Mouse (Mus musculus) 3134 (cell line): ENCODE data around the gene Sptlc2.
A peak's percentile ranks its signal among the peaks of the same experiment; 100 is the strongest.

Source experiments
- DNase-seq: peaks from one replicate; pipeline ENCODE4 v3.0.0-alpha.2; 2011; ENCODE audit warnings: low spot score; ENCODE audit not compliant: insufficient read length; ENCODE audit errors: extremely low read depth

The Sptlc2 gene

GRCm38 (mm10) chr12:87388122-87388774, at the start of gene Sptlc2:
Gene Sptlc2, minus strand, starts transcription at chr12:87388355.
- DNase-seq: peak; percentile 98

- DNase-seq: no peak
Measured at GRCm38 (mm10) chr12:87428885-87429284, 40.7 kb upstream of the Sptlc2 start.

GRCm38 (mm10) chr12:87428295-87428694, 40.1 kb upstream of the Sptlc2 start:
- no peak for DNase-seq

- DNase-seq: no peak
Measured at GRCm38 (mm10) chr12:87426354-87427031, 38.3 kb upstream of the Sptlc2 start.

- no peak for DNase-seq
Measured at GRCm38 (mm10) chr12:87424516-87424915, 36.4 kb upstream of the Sptlc2 start.

DNA sequence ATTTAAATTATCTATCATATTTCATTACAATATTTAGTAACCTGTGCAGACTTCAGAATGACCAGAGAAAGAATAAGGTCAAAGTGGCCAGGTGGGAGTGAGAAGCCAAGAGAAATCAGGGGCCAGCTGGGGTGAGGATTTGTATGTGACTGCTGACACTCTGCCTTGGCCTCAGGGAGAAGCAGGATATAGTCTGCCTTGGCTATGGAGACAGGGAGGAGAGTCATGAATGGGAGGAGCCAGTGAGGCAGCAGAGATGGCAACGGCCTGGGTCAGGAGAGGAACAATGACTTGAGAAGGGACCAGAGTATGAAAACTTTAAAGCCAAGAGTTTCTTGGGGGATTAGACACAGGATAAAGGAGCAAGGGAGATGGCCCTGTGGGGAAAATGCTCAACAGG, 35.5 kb upstream of the Sptlc2 start:
- peak; percentile 20 for DNase-seq

DNA sequence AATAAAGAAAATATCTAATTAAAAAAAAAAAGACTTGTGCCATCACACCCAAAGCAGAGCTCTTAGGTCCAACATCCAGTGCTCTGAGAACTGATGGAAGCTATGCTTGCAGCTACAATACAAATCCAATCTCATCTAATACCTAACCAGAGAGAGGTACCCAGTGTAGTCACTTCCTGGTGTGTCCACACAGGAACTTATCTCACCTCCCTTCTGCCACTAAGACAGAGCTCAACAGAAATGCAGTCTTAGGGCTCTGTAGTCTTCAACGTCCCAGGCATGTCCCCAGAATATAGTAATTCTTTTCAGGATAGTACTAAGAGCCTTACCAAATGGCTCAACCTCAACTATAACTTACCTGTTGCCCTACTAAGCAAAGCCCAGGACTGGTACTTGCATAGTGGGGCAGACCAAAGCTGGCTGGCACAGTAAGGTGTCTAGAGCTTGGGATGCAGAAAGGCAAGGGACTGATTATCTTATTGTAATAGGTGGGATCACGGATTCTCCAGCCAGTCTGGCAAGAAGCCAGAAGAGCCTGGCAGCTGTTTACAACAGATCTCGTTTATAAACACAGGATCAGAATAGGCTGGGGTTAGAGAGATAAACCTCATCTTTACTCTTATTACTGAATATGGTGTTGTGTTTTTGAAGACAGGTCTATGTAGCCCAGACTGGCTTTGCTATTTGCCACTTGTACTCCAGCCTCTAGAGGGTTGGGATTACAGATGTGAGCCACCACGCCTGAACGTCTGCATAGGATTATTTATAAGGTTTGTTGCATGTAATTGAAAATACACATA, 33.8 kb upstream of the Sptlc2 start:
- no peak for DNase-seq

DNA sequence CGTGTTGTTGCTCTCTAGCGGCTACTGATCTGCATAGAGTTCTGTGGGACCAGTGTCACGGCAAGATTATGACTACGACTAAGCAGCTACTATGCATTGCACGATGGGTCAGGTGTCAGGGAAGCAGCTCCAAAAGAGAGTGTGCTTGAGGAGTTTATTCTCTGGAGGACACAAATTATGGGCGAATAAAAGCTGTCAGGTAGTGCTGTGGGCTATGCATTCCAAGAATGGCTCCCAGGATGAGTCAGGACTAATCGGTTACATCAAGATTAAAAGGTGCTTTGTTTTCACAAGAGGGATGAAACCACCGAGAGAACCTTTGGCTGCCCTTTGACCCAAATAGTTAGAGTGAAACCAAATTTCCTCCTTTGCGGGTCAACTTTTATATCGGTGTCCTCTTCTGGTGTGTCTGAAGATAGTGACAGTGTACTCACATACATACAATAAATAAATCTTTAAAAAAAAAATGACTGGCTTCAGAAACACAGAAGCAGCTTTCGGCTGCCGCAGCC, 31.9 kb upstream of the Sptlc2 start:
- no peak for DNase-seq

DNA sequence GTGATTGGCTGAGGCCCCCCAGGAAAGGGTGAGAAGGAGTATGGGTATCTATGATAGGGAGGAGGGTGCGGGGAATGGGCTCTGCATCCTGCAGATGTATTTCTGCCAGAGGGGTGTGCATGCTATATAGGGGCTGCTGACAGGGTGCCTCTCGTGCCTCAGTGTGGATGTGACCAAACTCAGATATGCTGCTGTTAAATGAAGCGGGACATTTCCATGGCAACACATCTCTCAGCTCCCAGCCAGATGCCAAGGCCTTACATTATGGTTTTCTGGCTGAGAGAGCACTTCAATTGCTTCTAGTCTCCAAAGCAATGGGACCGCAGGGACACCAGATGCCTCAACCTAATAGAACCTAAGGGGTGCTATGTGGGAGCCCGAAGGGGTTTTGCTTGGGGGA, 30.8 kb upstream of the Sptlc2 start:
- no peak for DNase-seq

DNA sequence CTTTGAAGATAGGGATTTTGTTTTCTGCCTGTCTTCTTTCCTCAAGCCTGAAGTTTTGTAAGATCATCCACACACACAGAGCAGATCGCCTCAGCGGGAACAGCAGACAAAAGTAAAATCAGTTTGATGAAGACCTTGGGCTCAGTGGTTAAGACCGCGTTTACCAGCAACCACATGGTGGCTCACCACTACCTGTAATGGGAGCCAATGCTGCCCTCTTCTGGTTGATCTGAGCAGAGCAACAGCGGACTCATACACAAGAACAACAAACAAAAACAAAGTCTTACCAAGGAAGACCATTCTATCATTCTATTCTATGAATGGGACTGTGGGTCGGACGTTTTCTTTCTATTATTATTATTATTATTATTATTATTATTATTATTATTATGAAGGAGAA, 28.5 kb upstream of the Sptlc2 start:
- peak; percentile 35 for DNase-seq

DNA sequence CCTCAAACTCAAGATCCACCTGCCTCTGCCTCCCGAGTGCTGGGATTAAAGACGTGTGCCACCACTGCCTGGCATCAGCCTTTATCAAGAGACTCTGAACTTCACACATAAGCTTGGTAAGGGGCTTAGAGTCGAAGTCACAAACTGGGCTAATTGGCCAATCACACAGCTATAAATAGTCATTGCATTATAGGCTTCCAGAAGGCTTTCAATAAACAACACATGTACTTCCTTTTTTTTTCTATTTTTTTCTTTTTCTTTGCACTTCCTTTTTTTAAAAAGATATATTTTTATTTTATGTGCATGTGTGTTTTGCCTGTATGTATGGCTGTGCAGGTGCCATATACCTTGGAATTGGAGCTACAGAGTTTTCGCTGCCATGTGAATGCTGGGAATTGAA, 27.2 kb upstream of the Sptlc2 start:
- no peak for DNase-seq

- no peak for DNase-seq
Measured at GRCm38 (mm10) chr12:87413179-87413790, 25.1 kb upstream of the Sptlc2 start.

- DNase-seq: no peak
Measured at GRCm38 (mm10) chr12:87410999-87411398, 22.8 kb upstream of the Sptlc2 start.

DNA sequence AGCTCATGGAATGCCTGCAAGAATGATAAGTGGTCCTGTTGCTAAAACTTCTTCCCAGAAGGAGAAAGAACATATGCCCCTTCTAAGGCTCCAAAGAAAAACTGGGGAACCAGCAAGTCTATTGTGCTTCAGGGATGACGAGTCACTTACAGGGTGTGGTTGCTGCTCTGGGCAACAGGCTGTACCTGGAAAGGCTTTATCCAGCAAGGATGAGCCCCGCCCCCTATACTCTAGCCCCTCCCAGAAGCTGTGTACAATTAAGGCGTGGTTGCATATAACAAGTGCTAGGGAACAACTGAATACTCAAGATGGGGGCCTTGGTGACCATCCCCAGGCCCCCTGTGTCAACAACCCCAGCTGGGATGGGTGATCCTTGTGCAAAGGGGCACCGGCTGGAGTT, 21.0 kb upstream of the Sptlc2 start:
- DNase-seq: no peak

DNA sequence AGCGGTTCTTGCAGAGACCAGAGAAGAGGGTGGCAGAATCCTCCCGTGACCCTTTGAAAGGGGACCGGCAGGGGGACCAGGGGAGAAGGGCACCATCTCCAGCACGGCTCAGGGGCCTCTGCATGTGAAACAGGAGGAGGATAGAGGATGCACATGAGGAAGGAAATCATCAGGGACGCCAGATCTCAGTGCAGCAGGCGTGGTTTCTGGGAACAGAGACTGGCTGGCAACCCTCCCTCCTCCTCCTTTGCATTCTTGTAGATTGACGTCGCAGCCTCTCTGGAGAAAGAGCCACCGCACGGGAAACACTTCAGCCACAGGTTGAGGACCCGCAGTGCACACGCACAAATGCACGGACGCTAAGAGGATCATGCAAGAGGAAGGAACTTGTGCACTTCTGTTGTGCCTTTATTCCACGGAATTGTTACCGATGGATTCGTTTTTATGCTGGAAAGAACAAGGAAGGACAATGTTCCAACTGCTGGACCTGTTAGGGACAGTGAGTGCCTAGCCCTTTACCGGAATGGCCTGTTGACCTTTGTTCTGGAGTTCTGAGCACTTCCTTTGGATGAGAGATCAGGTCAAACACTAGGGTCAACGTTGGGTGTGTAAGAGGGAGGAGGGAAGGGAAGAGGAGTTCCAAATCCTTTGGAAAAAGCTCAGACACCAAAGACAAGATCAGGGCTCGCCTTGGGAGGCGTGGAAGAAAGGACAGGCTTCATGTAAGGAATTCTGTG, 19.9 kb upstream of the Sptlc2 start:
- peak; percentile 67 for DNase-seq

DNA sequence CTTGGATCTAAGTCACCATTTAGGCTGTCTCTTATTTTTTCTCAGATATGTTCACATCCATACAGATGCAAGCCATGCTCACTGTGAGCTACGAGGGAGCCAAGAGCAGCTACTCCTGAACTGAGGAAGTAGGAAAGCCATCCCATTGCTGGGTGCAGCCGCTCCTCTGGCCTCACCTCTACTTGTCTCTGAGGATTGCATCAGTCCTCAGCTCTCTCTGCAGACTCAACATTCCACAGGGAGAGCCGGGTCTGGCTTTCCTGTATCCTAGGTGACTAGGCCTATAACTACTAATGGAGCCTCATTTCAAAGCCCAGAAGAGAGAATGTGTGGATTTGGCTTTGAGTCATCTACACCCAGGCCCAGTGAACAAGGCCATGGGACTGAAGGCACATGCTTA, 17.6 kb upstream of the Sptlc2 start:
- DNase-seq: no peak

DNA sequence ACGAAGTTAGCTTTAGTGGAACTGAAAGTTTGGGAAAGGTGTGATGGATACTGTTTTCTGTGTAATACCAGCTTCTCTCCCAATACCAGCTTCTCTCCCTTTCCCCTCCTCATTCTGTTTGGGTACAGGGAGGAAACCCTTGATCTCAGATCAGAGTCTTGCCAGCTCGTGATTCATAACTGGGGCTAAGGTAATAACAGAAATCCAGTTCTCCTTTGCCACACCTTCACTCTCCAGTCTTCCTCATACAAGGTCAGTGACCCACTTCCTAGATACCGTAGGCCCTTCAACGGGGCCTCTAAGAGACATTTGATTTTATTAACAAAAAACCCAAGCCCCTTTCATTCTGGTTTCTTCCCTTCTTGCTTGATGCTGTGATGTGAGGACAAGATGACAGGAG, 17.0 kb upstream of the Sptlc2 start:
- DNase-seq: no peak

GRCm38 (mm10) chr12:87401883-87402282, 13.7 kb upstream of the Sptlc2 start:
- DNase-seq: no peak

DNA sequence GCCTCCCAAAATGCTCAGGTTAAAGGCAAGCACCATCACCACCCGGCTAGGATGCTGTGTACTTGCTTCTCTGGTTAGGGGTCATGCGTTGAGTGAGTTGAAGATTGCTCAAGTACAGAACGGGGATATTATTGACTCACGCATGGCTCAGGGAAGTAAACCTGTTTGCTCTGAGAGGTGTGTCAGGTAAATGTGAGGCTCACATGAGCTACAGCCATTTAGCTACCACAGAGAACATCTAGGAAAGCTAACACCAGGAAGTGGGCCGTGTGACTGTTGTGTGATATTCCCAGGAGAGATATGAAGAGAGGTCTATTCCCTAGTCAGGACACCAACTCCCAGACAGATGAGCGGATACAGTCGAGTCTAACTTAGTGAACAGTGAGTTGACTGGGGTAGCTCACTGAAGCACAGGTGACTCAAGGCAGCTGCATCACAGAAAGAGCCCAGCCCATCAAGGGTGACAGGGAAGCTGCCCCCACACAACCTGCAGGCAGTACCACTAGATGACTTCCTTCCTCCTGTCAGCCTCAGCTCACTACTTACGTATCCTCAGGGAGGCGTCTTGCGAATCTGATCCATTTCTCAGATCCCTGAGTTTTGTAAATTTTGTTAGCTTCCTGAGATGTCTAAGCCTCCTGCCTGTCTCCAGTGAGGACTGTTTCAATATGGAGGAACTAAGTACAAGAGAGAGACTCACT, 11.1 kb upstream of the Sptlc2 start:
- no peak for DNase-seq
